Mouse (Mus musculus) layer of hippocampus, adult 9-11 months (tissue): ENCODE data around the gene Sp140.
A peak's percentile ranks its signal among the peaks of the same experiment; 100 is the strongest.
"Not testable (repeated sequence)": the region's sequence is repeated elsewhere in the genome, so short reads cannot be mapped to it uniquely, and the experiment has no call there.

Source experiments
- DNase-seq: peaks from one replicate; pipeline ENCODE4 v3.0.0; 2022

Sp140 gene

DNA sequence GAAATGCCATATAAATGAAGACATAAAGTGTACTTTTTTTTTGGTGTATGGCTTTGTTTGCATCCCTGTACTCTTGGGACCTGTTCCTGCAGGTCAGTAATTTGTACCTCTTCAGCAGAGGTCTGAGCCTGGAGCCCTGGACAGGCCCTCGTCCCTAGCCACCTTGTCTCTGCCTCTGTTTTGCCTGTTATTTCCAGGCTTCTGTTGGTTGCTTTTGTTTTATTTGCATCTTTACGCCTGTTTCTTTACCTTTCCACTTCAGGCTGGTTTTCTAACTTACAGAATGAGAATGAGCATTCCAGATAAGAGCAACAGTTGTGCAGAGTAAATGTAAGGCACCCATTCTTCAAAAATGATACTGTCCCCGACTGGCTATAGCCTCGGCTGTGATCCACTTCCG, at the start of gene Sp140:
Gene Sp140, plus strand, starts transcription at position 301 of the 400 bp plus-strand sequence.
- not testable (repeated sequence) for DNase-seq

DNA sequence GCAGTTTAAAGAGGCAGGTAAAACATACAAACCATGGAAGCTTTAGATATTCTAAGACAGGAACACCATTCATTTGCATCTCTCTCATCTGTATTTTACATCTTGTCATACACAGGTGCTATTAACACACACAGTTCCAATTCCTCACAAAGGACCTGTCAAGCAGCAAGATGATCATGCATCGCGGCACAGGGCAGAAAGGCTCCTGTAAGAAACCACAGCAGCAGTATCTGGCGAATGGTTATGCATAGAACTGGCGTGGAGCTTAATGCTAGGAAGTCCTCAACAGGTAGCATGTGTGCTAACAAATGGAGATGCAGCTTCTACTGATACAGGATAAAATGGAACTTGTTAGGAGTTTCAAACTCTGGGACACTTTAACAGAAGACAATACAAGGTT, 44.9 kb upstream of the Sp140 start:
- peak; percentile 8 for DNase-seq

DNA sequence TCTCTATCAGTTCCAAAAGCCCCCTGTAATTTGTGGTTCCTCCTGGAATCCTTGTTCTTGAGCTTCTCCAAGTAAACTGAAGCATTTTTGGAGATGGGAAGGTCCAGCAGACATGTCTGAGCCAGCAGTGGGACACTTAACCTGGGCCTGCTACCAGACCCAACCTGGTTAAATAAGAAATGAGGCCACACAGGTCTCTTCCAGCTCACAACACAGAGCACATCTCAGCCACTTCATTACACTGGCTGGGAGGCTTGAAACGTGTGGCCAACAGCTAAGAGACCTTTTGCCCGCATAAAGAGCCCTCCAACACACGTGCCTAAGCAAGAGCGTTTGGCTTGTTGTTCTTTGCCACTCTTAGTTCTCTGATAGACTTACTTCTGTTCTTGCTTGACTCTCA, 26.6 kb upstream of the Sp140 start:
- DNase-seq, result not testable (repeated sequence)

DNA sequence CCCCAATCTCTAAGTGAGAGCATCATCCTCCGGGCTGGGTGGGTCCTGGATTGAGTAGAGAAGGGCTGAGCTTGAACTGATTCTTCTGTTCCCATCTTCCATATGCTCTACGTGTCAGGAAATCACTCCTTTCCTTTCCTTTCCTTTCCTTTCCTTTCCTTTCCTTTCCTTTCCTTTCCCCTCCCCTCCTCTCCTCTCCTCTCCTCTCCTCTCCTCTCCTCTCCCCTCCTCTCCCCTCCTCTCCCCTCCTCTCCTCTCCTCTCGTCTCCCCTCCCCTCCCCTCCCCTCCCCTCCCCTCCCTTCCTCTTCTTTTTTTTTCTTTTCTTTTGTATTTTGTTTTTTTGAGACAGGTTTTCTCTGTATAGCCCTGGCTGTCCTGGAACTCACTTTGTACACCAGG, 24.8 kb upstream of the Sp140 start, which contains the start of gene G530012D18Rik:
Gene G530012D18Rik, plus strand, starts transcription at position 301 of the 400 bp plus-strand sequence.
- not testable (repeated sequence) for DNase-seq

DNA sequence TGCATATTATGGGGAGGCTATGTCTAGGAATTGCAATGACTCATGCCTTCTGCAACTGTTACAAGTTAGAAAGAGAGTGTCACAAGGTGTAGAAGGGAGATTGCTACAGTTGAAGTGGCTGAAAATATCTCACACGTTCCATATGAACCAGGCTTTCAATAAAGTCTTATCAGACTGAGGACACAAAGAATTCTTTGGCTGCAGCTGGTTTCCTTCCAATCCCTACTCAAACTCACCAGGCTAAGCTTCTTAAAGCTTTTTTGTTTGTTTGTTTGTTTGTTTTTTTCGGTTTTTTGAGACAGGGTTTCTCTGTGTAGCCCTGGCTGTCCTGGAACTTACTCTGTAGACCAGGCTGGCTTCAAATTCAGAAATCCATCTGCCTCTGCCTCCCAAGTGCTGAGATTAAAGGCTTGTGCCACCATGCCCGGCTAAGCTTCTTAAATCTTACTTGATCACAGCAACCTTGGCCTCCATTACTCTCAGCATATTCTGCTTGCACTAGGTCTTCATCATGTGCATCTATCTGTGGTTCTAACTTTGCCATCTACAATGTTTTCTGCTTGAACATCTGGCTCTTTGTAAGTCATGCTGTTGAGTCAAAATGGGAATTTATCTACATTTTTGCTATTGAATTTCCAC, 21.7 kb upstream of the Sp140 start:
- DNase-seq, result not testable (repeated sequence)

DNA sequence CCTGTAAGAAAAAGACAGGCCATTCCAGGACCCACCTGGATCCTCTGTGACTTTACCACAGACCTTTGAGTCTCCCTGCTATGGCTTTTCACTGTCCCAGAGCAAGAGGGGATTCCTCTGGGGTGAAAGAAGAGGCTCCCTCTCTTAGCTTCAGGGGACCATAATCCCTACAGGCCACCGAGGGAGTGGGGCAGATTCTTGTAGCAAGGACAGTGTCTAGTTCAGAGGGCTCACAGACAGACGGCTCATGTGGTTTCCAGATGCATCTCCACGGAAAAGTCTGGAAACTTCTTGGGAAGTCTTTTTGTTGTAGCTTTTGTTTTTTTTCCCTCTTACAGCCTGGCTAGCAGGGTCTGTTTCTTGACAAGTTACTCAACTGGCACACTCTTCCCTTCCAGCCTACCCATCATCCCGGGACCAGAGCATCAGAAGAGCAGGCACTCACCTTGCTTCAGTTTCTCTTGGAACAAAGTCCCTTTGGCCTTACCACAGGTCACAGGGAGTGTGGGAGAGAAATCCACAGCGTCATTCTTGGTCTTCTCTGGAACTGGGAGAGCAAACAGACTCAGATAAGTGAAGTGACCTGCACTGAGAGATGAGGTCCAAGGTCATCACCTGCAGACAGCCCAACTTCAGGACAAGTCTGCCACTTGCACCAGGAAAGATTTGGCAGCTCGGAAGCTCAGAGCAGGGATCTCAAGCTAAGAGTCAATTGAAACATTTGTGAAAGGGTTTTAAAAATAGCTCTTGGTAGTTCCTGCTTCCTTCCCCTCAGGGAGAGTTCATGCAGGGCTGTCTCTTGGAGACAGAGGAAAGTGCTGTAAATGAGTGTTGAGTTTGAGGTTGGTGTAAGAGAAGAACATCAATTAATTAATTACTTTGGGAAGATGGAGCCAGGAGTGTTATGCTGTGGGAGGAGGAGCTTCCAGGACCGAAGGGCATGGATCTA, 20.7 kb upstream of the Sp140 start:
- not testable (repeated sequence) for DNase-seq

DNA sequence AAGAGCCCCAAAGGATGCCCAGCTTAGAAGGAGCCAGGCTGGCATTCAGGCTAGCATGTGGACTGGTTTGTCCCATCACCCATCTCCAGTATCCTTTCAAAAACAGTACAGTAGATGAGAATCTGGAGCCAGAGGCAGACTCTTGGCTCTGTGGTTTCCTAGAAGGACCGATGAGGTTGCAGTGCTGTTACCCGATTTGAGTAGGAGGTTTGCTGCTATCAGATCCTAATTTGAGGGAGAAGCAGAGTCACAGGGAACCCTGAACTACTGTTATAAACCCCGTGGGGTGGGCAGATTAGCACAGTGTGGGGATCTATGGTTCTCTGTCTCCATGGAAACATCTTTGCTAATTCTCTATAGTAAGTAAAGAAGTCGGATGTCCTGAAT, 20.0 kb upstream of the Sp140 start:
- DNase-seq, result not testable (repeated sequence)

DNA sequence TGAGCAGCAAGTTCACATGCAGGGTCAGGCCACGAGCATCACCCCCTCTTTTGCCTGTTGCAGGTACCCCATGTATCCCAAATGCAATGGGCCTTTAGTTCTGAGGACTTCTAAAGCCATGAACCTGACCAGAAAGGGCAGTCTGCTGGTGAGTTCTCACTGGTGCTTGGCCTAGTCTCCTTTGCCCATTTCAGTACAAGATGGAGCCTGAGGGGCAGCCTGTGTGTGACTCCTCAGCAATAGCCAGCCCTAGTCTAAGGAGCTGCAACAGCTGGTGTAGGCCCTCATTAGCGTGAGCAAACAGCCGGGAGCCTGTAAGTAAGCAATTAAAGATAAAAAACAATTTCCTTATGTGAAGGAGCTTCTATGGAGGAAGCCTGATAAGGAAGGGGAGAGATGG, 19.6 kb upstream of the Sp140 start:
- not testable (repeated sequence) for DNase-seq

DNA sequence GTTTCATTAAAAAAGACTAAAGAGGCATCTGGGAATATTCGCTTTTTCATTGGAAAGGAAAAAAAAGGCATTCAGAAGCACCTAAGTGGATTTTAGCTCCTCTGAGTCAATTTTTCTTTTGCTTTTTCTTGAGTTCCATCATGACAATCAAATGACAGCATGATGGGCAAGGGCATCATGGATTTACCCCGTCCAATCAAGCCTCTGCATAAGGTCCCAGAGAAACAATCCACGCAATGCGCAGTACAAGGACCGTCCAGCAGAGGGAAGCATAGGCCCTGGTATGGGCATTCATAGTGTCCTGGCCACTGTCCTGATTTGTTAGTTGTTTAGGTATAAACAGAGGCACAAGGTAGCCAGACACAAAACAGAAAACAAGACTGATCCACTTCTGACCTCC, 18.7 kb upstream of the Sp140 start:
- not testable (repeated sequence) for DNase-seq

DNA sequence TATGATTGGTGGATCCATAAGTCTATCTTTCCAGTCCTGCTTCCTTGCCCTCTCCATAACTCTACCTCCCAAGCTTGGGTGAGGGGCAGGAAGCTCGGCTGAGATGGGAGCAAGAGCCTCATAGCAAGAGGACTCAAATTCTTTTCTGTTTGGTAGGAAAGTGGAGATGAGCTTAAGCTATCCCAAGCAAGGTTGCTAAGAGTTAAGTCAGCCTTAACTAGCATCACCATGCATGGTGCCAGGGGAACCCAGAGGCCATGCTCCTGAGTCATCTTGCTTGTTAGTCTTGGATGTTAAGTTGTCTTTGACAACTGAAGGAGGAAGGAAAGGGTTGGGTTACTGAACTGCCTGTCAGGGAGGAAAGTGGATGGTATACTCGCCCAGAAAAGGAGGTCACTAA, 11.5 kb upstream of the Sp140 start:
- not testable (repeated sequence) for DNase-seq

DNA sequence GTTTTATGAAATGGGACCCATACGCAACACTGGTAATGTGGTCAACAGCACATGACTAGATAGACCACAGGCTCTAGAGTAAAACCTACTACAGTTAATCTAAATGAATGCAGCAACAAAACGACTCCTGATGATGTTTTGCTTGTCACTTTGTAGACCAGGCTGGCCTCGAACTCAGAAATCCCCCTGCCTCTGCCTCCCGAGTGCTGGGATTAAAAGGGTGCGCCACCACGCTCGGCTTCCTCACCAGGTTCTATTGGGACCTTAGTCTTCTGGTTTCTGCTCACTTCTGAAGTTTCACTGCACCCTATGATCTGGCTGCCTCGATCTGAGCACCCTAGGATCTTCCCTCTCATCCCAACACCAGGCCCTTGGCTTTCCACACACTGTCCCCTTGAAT, 7.7 kb upstream of the Sp140 start:
- not testable (repeated sequence) for DNase-seq

DNA sequence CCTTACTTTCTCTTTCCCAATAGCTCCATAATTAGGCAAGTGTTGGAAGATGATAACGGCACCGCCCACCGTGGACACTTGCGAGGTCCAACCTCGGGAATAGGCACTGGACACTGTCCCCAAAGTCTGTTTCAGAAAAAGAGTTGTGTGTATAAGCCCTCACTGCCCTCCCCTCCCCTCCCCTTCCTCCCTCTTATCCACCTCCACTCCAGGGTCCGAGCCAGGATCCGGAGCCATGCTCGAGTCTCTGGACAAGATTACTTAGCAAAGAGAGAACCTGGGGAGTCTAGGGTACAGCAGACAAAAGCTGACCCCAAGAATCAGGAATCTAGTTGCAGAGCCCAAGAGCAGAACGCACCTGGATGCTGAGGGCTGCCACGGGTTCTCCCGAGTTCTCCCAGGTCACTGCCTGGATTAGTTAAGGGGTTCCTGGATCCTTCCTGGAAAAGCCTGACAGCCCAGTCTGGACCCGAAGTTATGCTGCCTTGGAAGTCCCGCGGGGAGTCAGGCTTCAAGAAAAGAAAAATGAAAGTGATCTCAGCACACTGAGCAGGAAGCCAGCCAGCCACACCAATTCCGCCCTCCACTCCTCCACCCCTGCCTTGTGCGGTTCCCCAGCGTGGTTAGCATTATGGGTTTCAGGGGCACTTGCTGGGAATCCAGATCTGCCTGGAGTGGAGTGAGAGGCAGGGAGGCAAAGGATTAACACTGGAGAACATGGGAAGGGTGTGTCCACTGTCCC, 1.7 kb upstream of the Sp140 start, which contains the start of gene Sp110:
Gene Sp110, minus strand, starts transcription at position 547 of the 742 bp plus-strand sequence.
- not testable (repeated sequence) for DNase-seq

DNA sequence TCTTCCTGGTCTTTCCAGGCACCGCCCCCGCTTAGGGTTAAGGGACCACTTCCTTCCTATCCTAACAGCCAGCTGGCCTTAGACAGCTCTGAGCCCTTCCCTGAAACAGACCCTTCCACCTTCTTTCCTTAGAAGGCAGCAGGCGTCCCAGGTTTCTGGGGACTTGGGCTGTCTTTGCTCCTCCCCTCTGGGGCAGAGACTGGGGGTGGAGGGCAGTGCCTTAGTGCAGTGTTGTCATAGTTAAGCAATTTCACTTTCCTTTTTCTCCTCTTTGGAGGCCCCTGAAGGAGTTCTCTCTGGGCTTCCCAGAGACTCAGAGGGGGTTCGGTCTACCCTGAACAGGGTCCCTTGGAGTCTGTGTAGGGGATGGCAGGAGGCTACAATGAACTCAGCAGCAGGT, 616 bp downstream of the Sp140 start:
- not testable (repeated sequence) for DNase-seq

DNA sequence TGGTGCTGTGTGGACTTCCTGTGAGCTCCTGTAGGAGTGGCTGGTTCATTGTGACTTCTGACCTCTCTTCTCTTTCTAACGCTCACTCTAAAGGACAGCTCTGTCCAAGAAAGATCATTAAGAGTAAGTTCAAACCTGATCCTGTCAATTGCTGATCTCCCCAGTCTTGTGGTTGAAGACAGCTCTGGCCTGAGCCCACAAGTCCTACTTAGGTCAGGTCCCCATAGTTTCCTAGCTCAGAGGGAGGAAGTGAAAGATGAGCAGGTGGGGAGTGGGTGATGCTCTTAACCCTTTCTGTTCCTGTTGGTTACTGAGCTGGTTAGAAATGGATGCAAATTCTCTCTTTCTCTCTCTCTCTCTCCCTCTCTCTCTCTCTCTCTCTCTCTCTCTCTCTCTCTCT, 4.2 kb downstream of the Sp140 start:
- DNase-seq, result not testable (repeated sequence)

DNA sequence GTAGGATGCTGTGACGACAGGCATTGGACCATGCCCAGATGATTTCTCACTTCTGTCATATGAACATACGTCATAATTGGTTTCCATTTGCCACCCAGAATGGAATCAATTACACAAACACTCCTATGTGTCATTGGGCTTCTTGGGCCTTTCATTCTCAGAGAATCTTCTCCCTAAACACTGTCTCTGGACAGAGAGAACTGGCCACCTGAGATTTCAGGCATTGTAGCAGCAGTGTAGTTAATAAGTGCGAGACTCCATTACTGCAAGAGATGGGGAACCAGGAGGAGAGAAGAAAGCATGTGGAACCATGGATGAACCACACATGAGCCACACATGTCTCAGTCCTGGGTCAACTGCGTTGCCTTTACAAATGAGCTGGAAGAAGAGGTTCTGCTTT, 8.2 kb downstream of the Sp140 start:
- not testable (repeated sequence) for DNase-seq

DNA sequence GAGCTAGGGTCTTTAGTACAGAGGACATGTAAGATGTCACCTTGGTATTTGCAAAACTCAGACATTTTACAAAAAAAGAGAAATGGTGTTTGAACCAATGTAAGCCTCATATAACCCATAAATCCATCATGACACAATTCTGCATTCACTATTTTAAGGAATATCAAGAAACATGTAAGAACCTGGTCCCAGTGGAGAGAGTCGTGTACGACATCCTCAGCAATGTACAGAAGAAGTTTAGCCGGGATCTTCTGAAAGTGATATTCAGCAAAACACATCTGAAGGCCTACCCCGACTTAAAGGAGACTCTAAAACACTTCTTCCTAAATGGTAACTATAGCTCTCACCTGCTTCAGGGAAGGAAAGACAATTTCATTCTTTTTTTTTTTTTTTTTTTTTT, 10.4 kb downstream of the Sp140 start:
- DNase-seq, result not testable (repeated sequence)

DNA sequence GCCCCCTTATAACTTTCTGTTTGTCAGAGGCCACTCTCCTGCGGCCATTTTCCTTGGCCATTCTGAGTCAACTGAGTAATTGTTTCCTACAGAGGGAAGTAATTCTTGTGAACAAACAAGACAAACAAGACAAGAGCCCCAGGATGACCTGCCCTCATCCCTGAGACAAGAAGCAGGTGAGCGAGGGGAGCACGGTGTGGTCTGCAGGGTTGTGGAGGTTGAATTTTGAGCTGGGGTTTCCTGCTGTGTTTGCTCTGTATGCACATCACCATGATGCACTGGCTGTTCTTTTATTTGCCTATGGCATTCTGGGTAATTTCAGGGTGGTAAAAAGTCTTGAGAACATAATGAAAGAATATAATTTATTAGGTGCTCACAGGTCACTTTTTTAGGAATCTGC, 14.9 kb downstream of the Sp140 start:
- not testable (repeated sequence) for DNase-seq

DNA sequence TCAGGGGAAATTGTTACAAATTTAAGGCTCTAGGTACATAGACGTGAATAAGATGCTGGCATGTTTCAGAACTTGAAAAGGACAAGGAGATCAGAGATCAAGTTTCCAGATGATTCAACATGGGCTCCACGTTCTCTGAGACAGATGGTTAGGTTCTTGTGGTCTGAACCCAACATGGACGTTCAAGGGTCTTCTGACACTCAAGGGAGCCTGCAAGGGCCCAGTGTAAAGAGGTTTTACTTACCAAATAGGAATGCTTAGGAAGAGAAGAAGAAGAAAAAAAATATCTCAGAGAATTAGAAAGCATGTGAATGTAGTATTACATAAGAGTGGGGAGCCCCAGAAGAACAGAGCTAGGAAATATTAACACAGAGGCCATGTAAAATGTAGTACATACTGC, 15.6 kb downstream of the Sp140 start:
- DNase-seq, result not testable (repeated sequence)

DNA sequence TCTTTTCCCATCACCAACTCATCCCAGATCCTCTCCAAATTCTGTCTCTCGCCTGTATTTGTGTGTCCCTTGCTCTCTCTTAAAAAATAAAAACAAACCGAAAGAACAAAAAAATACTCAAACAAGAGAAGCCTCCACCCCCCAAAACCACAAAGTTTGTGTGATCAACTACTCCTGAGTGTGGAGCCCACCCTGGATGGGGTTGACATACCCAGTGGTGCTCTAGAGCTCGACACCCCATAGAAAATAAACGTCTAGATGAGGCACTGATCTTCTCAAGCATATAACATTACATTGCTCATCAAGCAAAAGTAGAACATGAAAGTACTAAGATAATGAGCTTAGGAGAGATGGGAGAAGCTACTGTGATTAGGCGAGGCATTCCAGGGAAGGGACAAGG, 17.0 kb downstream of the Sp140 start:
- DNase-seq, result not testable (repeated sequence)

DNA sequence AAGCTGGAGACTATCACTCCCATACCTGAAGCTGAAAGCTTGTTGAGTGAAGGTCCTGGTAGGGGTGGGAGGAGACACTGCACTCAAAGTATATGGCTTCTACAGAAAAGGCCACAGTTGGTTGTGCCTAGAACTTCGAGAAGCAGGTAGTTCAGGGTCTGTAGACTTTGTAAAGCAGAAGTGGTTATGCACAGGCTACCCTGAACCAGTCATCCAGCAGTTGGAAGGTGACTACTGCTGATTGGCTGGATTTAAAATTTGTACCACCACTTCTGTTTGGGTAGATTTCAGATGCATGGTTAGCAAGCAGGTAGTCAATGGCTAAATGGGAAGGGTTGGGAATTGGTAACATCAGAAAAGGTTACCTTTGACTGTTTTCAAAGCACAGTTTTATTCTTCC, 18.5 kb downstream of the Sp140 start:
- not testable (repeated sequence) for DNase-seq

DNA sequence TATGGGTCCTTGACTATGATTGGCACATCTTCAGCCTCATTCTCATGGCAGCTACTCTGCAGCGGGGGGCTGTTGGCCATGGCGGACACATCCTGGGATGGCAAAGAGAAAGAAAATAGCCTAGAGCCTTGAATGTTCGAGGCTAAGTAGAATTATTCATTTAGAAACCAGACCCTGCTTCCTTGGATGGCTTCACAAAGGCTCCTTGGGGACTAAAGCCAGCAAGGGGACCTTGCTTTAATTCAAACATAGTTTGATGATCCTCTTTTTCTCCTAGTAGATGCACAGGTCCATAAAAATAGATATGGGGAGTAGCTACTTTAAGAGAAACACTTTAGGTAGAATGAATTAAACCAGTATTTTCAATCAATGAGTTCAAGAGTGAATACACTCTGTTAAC, 36.8 kb downstream of the Sp140 start:
- not testable (repeated sequence) for DNase-seq

DNA sequence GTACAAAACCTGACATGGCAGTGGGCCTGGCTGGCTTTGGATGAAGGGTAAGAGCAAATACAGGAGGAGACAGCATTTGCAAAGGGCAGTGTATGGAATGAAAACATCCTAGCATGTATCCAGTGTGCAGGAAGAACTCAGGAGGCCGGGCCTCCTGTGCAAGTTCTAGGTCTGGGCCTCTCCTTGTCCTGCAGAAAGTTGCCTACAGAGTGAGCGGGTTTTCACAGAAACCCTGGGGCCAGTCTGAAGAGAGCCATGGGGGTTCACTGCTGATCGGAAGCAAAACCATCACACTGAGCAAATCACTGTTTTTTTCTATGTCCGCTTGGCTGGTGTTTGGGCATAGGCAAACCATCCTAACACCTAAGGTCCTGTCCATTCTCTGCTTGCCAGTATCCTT, 38.0 kb downstream of the Sp140 start:
- DNase-seq, result not testable (repeated sequence)

DNA sequence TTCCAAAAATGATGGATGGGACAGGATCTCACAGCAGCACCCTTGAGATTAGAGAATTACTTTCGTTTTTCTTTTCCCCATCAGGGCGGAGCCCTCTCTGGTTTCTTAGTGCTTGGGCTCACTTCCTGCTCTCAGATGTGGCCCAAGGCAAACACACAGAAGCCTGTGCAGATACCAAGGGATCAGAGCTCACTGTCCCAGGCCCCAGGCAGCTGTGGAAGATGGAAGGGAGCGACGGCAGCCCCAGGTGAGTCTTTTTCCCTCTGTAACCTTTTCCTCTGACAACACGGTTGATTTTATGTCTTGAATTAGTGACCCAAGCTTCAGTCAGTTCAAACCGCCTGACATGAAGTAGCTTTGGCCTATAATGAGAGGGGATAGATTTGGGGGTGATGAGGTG, 49.7 kb downstream of the Sp140 start, which contains the start of gene Sp100:
Gene Sp100, plus strand, starts transcription at position 108 of the 400 bp plus-strand sequence.
- DNase-seq, result not testable (repeated sequence)
